Mouse (Mus musculus) testis, postnatal 14 days (tissue): ENCODE results near the gene Acp2.
"Not testable (repeated sequence)": the region's sequence is repeated elsewhere in the genome, so short reads cannot be mapped to it uniquely, and the experiment has no call there.

Experiments
- DNase-seq: peaks from one replicate; pipeline ENCODE4 v3.0.0; 2021; ENCODE audit warnings: low spot score

The Acp2 gene

GRCm38 (mm10) chr2:91194624-91195332, 7.9 kb upstream of the Acp2 start:
- DNase-seq: peak; percentile 77

GRCm38 (mm10) chr2:91196577-91197001, 6.1 kb upstream of the Acp2 start:
- DNase-seq: no peak

- no peak for DNase-seq
Measured at GRCm38 (mm10) chr2:91198888-91199287, 3.8 kb upstream of the Acp2 start.

- DNase-seq: no peak
Measured at GRCm38 (mm10) chr2:91202972-91203656, 429 bp downstream of the Acp2 start.

- no peak for DNase-seq
Measured at GRCm38 (mm10) chr2:91206254-91206775, 3.6 kb downstream of the Acp2 start.

- DNase-seq: no peak
Measured at GRCm38 (mm10) chr2:91213311-91213710, 10.6 kb downstream of the Acp2 start.

DNA sequence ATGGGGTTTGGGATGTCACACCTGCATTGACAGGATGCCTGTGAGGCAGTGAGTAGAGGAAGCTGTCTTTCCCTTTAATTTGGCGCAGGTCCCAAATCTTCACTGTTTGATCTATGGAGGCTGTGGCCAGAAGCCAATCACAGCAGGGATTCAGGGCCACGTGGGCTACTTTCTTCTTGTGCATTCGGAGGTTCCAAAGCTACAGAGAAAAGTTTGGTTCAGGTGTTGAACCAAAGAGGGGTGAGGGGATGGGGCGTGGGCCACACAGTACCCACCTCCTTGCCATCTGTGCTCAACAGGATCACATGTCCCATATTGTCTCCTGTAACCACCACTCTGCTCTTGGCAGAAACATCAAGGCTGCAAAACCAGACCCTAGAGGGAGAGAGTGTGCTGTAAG, 14.3 kb downstream of the Acp2 start:
- no peak for DNase-seq

DNA sequence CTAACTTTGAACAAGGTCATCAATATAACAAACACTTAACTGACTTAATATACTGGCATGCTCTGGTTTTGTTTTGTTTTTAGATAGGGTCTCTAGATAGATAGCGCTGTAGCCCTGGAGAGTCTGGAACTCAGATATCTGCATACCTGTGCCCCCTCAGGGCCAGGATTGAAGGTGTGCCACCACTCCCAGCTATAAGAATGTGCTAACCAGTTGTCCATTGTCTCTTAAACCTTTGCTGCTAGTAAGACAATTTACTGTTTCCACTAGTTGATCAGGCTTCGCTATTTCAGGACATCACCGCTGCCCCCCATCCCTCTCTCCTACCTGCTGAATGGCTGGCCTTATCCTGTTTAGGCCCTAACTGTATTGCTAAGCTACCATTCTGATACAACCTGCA, 17.8 kb downstream of the Acp2 start:
- no peak for DNase-seq

DNA sequence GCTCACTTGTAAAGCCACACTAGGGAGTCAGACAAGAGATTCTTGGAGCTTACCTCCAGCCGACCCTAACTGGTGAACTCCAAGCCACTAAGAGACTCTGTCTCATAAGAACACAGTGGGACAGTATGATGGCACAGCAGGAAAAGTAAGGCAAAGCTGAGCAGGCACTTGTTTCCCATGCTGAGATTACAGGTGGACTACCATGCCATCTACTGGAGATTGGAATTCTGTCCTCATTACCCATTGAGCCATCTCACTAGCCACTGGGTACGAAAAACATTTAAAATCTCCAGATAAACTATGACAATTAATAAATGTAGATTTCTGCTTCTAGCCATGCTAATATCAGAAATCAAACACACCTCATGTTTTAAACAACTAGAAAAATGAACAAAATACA, 20.9 kb downstream of the Acp2 start:
- DNase-seq: no peak

DNA sequence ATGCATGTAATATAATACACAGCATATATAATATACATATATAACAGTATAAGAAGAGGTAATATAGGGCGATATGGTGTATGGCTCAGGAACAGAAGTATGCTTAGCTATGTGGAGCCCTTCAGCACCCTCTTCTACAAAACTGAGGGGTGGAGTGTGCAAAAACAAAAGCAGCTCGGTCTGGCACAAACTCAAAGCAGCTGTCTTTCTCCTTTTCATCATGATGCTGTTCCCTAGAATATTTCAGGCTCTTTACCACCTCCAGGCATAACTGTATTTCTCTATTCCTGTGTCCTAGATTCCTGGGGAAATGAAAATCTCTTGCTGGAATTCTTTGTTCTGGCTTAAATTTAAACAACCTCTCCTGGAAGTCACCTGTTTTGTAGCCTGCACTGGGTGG, 27.1 kb downstream of the Acp2 start:
- DNase-seq: no peak

GRCm38 (mm10) chr2:91236601-91237510, 34.2 kb downstream of the Acp2 start, which contains the start of gene Ddb2:
Gene Ddb2 (minus strand): TSS chr2:91236982.
- peak; percentile 95 for DNase-seq

- DNase-seq: not testable (repeated sequence)
Measured at GRCm38 (mm10) chr2:91237511-91238080, 34.9 kb downstream of the Acp2 start.

DNA sequence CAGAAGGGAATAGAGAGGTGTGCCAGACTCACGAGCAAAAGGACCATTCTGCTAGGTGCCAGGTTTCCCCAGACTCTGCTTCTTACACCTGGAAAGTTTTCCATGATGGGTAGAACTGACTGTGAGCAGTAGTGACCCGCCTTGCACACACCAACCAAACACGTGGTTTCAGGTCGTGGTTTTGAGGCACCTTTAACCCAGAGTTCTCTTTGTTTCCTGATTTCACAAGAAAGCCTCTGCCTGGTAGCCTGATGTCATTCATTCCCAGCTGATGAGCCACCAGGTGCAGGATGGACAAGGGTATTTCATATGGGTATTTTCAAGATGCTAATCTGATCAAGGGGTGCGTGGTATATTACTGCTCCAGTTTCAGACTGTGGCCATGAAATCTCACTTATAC, 39.9 kb downstream of the Acp2 start:
- no peak for DNase-seq

DNA sequence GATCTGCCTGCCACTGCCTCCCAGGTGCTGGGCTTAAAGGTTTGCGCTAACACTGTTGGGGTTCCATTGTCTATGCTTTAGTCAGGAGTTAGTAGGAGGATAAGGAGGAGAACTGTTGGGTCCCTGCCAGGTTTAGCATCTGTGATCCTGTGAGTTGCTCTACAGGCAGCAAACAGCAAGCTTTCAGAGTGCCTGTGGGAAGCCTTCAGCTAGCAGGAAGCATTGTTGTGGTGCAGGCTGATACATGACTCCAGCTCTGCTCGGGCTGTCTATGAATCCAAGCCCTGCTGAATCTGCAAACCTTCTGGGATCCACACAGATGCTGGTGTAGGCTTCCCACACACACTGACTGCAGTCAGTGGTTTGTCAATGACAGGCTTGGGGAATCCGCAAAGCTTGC, 40.7 kb downstream of the Acp2 start:
- DNase-seq: peak; percentile 21

DNA sequence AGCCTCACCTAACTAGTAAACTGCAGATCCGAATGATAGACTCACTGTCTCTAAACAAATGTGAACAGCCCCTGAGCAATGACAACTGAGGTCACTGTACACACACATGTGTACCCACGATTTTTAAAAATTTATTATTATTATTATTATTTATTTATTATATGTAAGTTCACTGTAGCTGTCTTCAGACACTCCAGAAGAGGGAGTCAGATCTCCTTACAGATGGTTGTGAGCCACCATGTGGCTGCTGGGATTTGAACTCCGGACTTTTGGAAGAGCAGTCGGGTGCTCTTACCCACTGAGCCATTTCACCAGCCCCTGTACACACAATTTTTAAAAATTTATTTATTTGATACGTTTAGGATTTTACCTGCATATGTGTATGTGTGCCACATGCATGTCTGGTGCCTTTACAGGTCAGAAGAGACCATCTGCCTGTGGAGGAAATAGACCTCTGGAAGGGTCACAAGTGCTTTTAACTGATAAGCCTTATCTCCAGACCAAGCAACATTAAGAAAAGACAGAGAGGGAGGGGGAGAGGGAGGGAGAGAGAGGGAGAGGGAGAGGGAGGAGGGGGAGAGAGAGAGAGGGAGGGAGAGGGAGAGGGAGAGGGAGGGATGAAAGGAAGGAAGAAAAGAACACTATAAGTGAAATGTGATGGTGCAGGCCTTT, 42.0 kb downstream of the Acp2 start:
- DNase-seq: no peak

DNA sequence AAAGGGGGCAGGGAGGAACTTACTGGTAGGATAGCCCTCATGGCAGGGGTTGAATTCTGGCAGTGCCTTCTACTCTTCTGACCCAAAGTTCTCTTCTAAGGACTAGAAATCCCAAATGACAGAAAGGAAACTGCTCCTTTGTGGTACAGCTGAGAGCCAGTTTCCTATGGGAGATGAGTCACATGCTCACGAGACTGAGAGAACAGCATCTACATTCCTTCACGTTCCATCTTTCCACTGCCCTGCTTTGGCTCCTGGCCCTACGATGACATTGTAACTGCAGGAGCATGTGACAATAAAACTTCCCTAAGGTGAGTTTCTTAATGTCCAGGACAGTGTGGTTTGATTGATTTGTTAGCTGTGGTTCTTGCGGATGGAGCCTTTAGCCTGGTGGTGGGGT, 45.7 kb downstream of the Acp2 start:
- DNase-seq: no peak

DNA sequence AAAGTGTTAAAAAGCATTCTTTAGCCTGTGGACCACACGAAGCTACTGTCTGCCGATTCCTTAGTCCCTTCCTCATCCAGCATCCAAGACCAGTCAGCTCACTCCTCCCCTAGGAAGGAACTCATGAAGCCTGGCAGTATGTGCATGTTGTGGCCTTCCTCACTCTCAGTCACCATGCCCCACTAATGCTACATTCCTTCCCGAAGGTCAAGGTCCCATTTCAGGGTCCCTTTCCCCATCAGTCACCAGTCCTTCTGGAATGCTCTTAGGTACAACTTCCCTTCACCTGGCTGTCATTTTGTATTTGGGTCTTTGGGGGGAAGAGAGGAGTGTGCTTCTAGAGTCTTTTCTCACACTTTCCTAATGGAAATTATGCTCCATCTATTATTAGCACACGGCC, 49.3 kb downstream of the Acp2 start:
- no peak for DNase-seq

GRCm38 (mm10) chr2:91252512-91252911, 49.8 kb downstream of the Acp2 start:
- no peak for DNase-seq

- DNase-seq: no peak
Measured at GRCm38 (mm10) chr2:91254725-91255380, 52.2 kb downstream of the Acp2 start.

GRCm38 (mm10) chr2:91255661-91256150, 53.0 kb downstream of the Acp2 start, which contains the start of gene Pacsin3:
Gene Pacsin3 (plus strand): TSS chr2:91255954.
- DNase-seq: no peak
